Mouse (Mus musculus) CH12.LX (cell line): ENCODE results near the gene Rasgrp3.
A peak's percentile ranks its signal among the peaks of the same experiment; 100 is the strongest.

Experiments used
- CTCF ChIP-seq, 2 experiments: IDR thresholded peaks in 1 of 2; conservative IDR thresholded peaks in 1 of 2; 2 replicates each; pipeline ENCODE4 v1.5.1; 2011 to 2012; ENCODE audit warnings: low read depth in 2 of 2, low read length in 2 of 2, improper control_type of control experiment in 1 of 2, inconsistent platforms in 1 of 2, mild to moderate bottlenecking in 1 of 2, moderate library complexity in 1 of 2
- EP300 ChIP-seq: IDR thresholded peaks from 2 replicates; pipeline ENCODE4 v1.6.1; 2011; ENCODE audit warnings: low read length, improper control_type of control experiment
- MAZ ChIP-seq: IDR thresholded peaks from 2 replicates; pipeline ENCODE4 v1.6.1; 2012; ENCODE audit warnings: low read depth, mild to moderate bottlenecking, inconsistent platforms, low read length, improper control_type of control experiment, moderate library complexity
- POLR2A ChIP-seq: IDR thresholded peaks from 2 replicates; pipeline ENCODE4 v1.6.1; 2011; ENCODE audit warnings: low read depth, mild to moderate bottlenecking, improper control_type of control experiment, low read length
- POLR2AphosphoS2 ChIP-seq: IDR thresholded peaks from 2 replicates; pipeline ENCODE4 v1.6.1; 2011; ENCODE audit warnings: low read depth, low read length, improper control_type of control experiment
- RAD21 ChIP-seq: IDR thresholded peaks from 2 replicates; pipeline ENCODE4 v1.6.1; 2011; ENCODE audit warnings: low read depth, mild to moderate bottlenecking, low read length, improper control_type of control experiment, moderate library complexity
- SIN3A ChIP-seq: IDR thresholded peaks from 2 replicates; pipeline ENCODE4 v1.6.1; 2012; ENCODE audit warnings: low read length, improper control_type of control experiment, inconsistent platforms
- SMC3 ChIP-seq: IDR thresholded peaks from 2 replicates; pipeline ENCODE4 v1.6.1; 2011; ENCODE audit warnings: low read depth, low read length, improper control_type of control experiment
- TBP ChIP-seq: conservative IDR thresholded peaks from 2 replicates; pipeline ENCODE4 v1.6.1; 2011; ENCODE audit warnings: low read depth, low read length, improper control_type of control experiment
- TCF12 ChIP-seq: IDR thresholded peaks from 2 replicates; pipeline ENCODE4 v1.6.1; 2014; ENCODE audit warnings: low read depth, mild to moderate bottlenecking, inconsistent platforms, low read length, improper control_type of control experiment
- ZNF384 ChIP-seq: IDR thresholded peaks from 2 replicates; pipeline ENCODE4 v1.6.1; 2012; ENCODE audit warnings: low read depth, low read length, improper control_type of control experiment, inconsistent platforms

GRCm38 (mm10) chr17:75535612-75536011 is 99.9 kb downstream of the Rasgrp3 start:
- no peak for TF ChIP-seq CTCF (conservative IDR thresholded peaks at IDR 0.05 in 1 of 2, IDR thresholded peaks at IDR 0.05 in 1 of 2; ENCODE audit: low read depth in 2 of 2, low read length in 2 of 2)
- TF ChIP-seq POLR2A: no peak
- peak; percentile 62 for TF ChIP-seq SIN3A
- no peak for TF ChIP-seq TCF12
- no peak for TF ChIP-seq ZNF384
- TF ChIP-seq MAZ: 0 out of 2 replicates have a peak, but pooled peaks have one; percentile 36
- peak; percentile 7; the same call in 1 of the 2 replicates for TF ChIP-seq SMC3
- TF ChIP-seq TBP: no peak
- TF ChIP-seq EP300: 0 out of 2 replicates have a peak, but pooled peaks have one; percentile 15
- no peak; the same call in 1 of the 2 replicates for TF ChIP-seq RAD21
- no peak for TF ChIP-seq POLR2AphosphoS2
